ENCODE assay signal across 18 mouse cellular contexts in the genomic region with DNA sequence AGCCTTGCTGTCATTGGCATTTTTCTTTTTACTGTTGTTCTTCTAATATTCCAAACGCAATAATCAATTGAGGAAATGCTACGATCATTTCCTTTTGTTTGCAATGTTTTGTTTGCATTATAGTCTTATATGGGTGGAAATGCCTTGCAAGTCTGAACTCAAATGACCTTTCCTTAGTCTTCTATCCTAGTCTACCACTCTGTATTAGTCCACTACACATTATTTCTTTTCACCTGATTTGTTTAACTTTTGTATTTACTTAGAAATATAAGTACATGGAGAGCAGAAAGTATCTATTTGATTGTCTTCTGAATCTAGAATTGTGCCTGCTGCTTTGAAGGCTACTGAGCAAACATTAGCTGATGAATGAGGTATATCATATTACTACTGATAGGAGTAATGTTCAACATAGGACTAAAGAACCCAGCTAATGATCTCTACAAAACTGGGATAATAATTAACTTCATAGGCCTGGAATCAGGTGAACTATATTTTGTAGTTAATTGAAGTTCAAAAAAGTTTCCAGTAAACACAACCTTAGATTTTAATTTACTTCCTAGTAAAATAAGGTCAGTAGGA.
"Had no signal": no experiment of that assay in that cellular context is flagged by ENCODE, and none has a peak within 500 bp of the region (broad histone marks: within the 10 kb centered on the region; RNA-seq: fewer than 3 reads in every experiment).

No protein-coding gene starts in this region.

- H3K4me2 ChIP-seq: lung, embryonic 14.5 days; midbrain, embryonic 11.5 days; midbrain, embryonic 13.5 days; midbrain, embryonic 15.5 days; neural tube, embryonic 13.5 days; neural tube, embryonic 15.5 days had no signal

- DNase-seq: lung, adult 18-20 months; lung, embryonic 14.5 days; lung, postnatal 10 days; lung, postnatal 4 days; right cerebral cortex, adult 18-20 months; right cerebral cortex, postnatal 25 days; right cerebral cortex, postnatal 4 days; spleen, adult 18-20 months; thymus, adult 18-20 months; thymus, postnatal 14 days; thymus, postnatal 36 days had no signal

- H3K9ac ChIP-seq: liver, embryonic 14.5 days; lung, embryonic 14.5 days; midbrain, embryonic 13.5 days; midbrain, embryonic 15.5 days; neural tube, embryonic 13.5 days; neural tube, embryonic 15.5 days had no signal

- H3K27ac ChIP-seq: liver, embryonic 14.5 days; midbrain, embryonic 13.5 days; midbrain, embryonic 15.5 days; neural tube, embryonic 13.5 days; neural tube, embryonic 15.5 days had no signal

- ATAC-seq: midbrain, embryonic 13.5 days; midbrain, embryonic 15.5 days had no signal

- H3K4me3 ChIP-seq: midbrain, embryonic 13.5 days; midbrain, embryonic 15.5 days; myocyte; neural tube, embryonic 13.5 days; neural tube, embryonic 15.5 days had no signal

- H3K36me3 ChIP-seq: midbrain, embryonic 13.5 days; midbrain, embryonic 15.5 days; neural tube, embryonic 13.5 days; neural tube, embryonic 15.5 days had no signal

- H3K4me1 ChIP-seq: midbrain, embryonic 13.5 days; midbrain, embryonic 15.5 days; neural tube, embryonic 13.5 days; neural tube, embryonic 15.5 days had no signal

- H3K27me3 ChIP-seq: midbrain, embryonic 13.5 days; midbrain, embryonic 15.5 days; neural tube, embryonic 13.5 days; neural tube, embryonic 15.5 days had no signal

- H3K9me3 ChIP-seq: midbrain, embryonic 13.5 days; midbrain, embryonic 15.5 days; neural tube, embryonic 13.5 days; neural tube, embryonic 15.5 days had no signal
